Mouse (Mus musculus) embryo, embryonic 10.5 days (tissue): ENCODE results near the gene Vmn1r111.
"Not testable (repeated sequence)": the region's sequence is repeated elsewhere in the genome, so short reads cannot be mapped to it uniquely, and the experiment has no call there.

Experiments
- DNase-seq: peaks from one replicate; pipeline ENCODE4 v3.0.0-alpha.2; 2015; ENCODE audit warnings: low spot score

Gene Vmn1r111

GRCm38 (mm10) chr7:20703116-20703515, at the start of gene Vmn1r111:
Gene Vmn1r111, minus strand, starts transcription at chr7:20703216.
- DNase-seq: not testable (repeated sequence)

- not testable (repeated sequence) for DNase-seq
Observed at GRCm38 (mm10) chr7:20730524-20730923, 27.5 kb upstream of the Vmn1r111 start, which contains the start of gene Gm10668. Gene Gm10668, minus strand, starts transcription at chr7:20730624.

- DNase-seq: not testable (repeated sequence)
Observed at GRCm38 (mm10) chr7:20668618-20669017, 34.4 kb downstream of the Vmn1r111 start, which contains the start of gene Vmn1r107. Gene Vmn1r107, plus strand, starts transcription at chr7:20668918.
